Mouse (Mus musculus) MEL (cell line): Measurements from ENCODE around the gene Ghsr. TPM values are rescaled to one million over a fixed set of nuclear protein-coding genes. Genes with fewer than 3 reads are reported as not detected.

ENCODE experiments used
- DNase-seq: peaks from one replicate; pipeline ENCODE4 v3.0.0; 2011; ENCODE audit warnings: low read depth, low spot score
- H3K27ac ChIP-seq: 2 replicates; pipeline ENCODE4 v1.5.1; 2012; ENCODE audit warnings: low read depth, mild to moderate bottlenecking, control low read depth, low read length, moderate library complexity; ENCODE audit not compliant: control insufficient read depth
- H3K27me3 ChIP-seq, 2 experiments: fragments of 150-350 bp in 1 of 2; sonication (generic) in 1 of 2; 2 replicates each; pipeline ENCODE4 v1.6.1; 2012; ENCODE audit warnings: low read length in 2 of 2, mild to moderate bottlenecking in 2 of 2, improper control_type of control experiment in 1 of 2, moderate library complexity in 1 of 2; ENCODE audit not compliant: insufficient read depth in 2 of 2, control insufficient read depth in 1 of 2
- H3K36me3 ChIP-seq, 2 experiments: 2 replicates each; pipeline ENCODE4 v1.6.1; 2012 to 2014; ENCODE audit warnings: low read length in 2 of 2, improper control_type of control experiment in 1 of 2, inconsistent platforms in 1 of 2, mild to moderate bottlenecking in 1 of 2; ENCODE audit not compliant: insufficient read depth in 2 of 2, control insufficient read depth in 1 of 2
- H3K4me1 ChIP-seq, 2 experiments: fragments of 150-350 bp in 1 of 2; sonication (generic) in 1 of 2; 2 replicates each; pipeline ENCODE4 v1.6.1; 2012; ENCODE audit warnings: low read length in 2 of 2, improper control_type of control experiment in 1 of 2, mild to moderate bottlenecking in 1 of 2; ENCODE audit not compliant: insufficient read depth in 2 of 2, control insufficient read depth in 1 of 2
- H3K4me3 ChIP-seq, 2 experiments: fragments of 150-350 bp in 1 of 2; sonication (generic) in 1 of 2; 2 replicates each; pipeline ENCODE4 v1.5.1; 2012; ENCODE audit warnings: low read depth in 2 of 2, low read length in 2 of 2, mild to moderate bottlenecking in 2 of 2, moderate library complexity in 2 of 2, control low read depth in 1 of 2, improper control_type of control experiment in 1 of 2; ENCODE audit not compliant: control insufficient read depth in 1 of 2, insufficient read depth in 1 of 2
- H3K79me2 ChIP-seq: 2 replicates; pipeline ENCODE4 v1.6.1; 2012; ENCODE audit warnings: mild to moderate bottlenecking, low read length, moderate library complexity; ENCODE audit not compliant: control insufficient read depth, poor library complexity, insufficient read depth
- H3K9ac ChIP-seq: 2 replicates; pipeline ENCODE4 v1.6.1; 2012; ENCODE audit warnings: low read depth, mild to moderate bottlenecking, control low read depth, low read length, moderate library complexity; ENCODE audit not compliant: control insufficient read depth, poor library complexity, severe bottlenecking
- H3K9me3 ChIP-seq: fragments of 150-350 bp; sonication (generic); replicated peaks from 2 replicates; pipeline ENCODE4 v1.6.1; 2012; ENCODE audit warnings: mild to moderate bottlenecking, low read length, improper control_type of control experiment, moderate library complexity; ENCODE audit not compliant: insufficient read depth
- CHD2 ChIP-seq: IDR thresholded peaks from 2 replicates; pipeline ENCODE4 v1.6.1; 2011; ENCODE audit warnings: low read length, improper control_type of control experiment
- CTCF ChIP-seq, 3 experiments: IDR thresholded peaks in 2 of 3; conservative IDR thresholded peaks in 1 of 3; 2 replicates each; pipeline ENCODE4 v1.5.1; 2011 to 2012; ENCODE audit warnings: low read length in 3 of 3, low read depth in 2 of 3, mild to moderate bottlenecking in 2 of 3, improper control_type of control experiment in 1 of 3, inconsistent platforms in 1 of 3, mixed read lengths in 1 of 3, moderate library complexity in 1 of 3; ENCODE audit not compliant: control insufficient read depth in 1 of 3, insufficient read depth in 1 of 3, poor library complexity in 1 of 3, severe bottlenecking in 1 of 3
- EP300 ChIP-seq, 2 experiments: IDR thresholded peaks; 2 replicates each; pipeline ENCODE4 v1.6.1; 2011; ENCODE audit warnings: improper control_type of control experiment in 2 of 2, low read length in 2 of 2, low read depth in 1 of 2, mild to moderate bottlenecking in 1 of 2
- ETS1 ChIP-seq: IDR thresholded peaks from 2 replicates; pipeline ENCODE4 v1.6.1; 2012; ENCODE audit warnings: low read depth, mild to moderate bottlenecking, inconsistent platforms, low read length, improper control_type of control experiment, moderate library complexity
- GATA1 ChIP-seq: IDR thresholded peaks from 2 replicates; pipeline ENCODE4 v1.6.1; 2011; ENCODE audit warnings: low read depth, low read length, improper control_type of control experiment
- JUND ChIP-seq: IDR thresholded peaks from 2 replicates; pipeline ENCODE4 v1.6.1; 2011; ENCODE audit warnings: low read depth, mild to moderate bottlenecking, improper control_type of control experiment, low read length
- MAFK ChIP-seq: IDR thresholded peaks from 2 replicates; pipeline ENCODE4 v1.6.1; 2011; ENCODE audit warnings: low read depth, mild to moderate bottlenecking, low read length, improper control_type of control experiment, borderline replicate concordance
- MAX ChIP-seq: IDR thresholded peaks from 2 replicates; pipeline ENCODE4 v1.6.1; 2011; ENCODE audit warnings: low read length, improper control_type of control experiment
- MEF2A ChIP-seq: IDR thresholded peaks from 2 replicates; pipeline ENCODE4 v1.6.1; 2014; ENCODE audit warnings: low read depth, mild to moderate bottlenecking, inconsistent platforms, low read length, improper control_type of control experiment; ENCODE audit not compliant: poor library complexity, insufficient replicate concordance, severe bottlenecking; ENCODE audit errors: extremely low read depth
- MXI1 ChIP-seq: IDR thresholded peaks from 2 replicates; pipeline ENCODE4 v1.6.1; 2011; ENCODE audit warnings: mild to moderate bottlenecking, low read depth, low read length, improper control_type of control experiment
- MYB ChIP-seq: IDR thresholded peaks from 2 replicates; pipeline ENCODE4 v1.6.1; 2011; ENCODE audit warnings: mild to moderate bottlenecking, low read depth, low read length, improper control_type of control experiment
- MYC ChIP-seq: IDR thresholded peaks from 2 replicates; pipeline ENCODE4 v1.6.1; 2011; ENCODE audit warnings: low read depth, mild to moderate bottlenecking, low read length, improper control_type of control experiment, moderate library complexity
- NELFE ChIP-seq: IDR thresholded peaks from 2 replicates; pipeline ENCODE4 v1.6.1; 2011; ENCODE audit warnings: low read depth, low read length, improper control_type of control experiment
- NRF1 ChIP-seq: IDR thresholded peaks from 2 replicates; pipeline ENCODE4 v1.6.1; 2014; ENCODE audit warnings: low read depth, mild to moderate bottlenecking, inconsistent platforms, low read length, improper control_type of control experiment, moderate library complexity; ENCODE audit not compliant: poor library complexity, insufficient read depth, severe bottlenecking
- POLR2A ChIP-seq, 2 experiments: IDR thresholded peaks; 2 replicates each; pipeline ENCODE4 v1.6.1; 2011 to 2012; ENCODE audit warnings: low read length in 2 of 2, mild to moderate bottlenecking in 2 of 2, control low read depth in 1 of 2, improper control_type of control experiment in 1 of 2, low read depth in 1 of 2, moderate library complexity in 1 of 2; ENCODE audit not compliant: control insufficient read depth in 1 of 2, insufficient read depth in 1 of 2, poor library complexity in 1 of 2
- POLR2AphosphoS5 ChIP-seq: IDR thresholded peaks from 2 replicates; pipeline ENCODE4 v1.6.1; 2012; ENCODE audit warnings: low read depth, borderline replicate concordance, mild to moderate bottlenecking, inconsistent platforms, low read length, moderate library complexity, mixed read lengths
- SIN3A ChIP-seq: IDR thresholded peaks from 2 replicates; pipeline ENCODE4 v1.6.1; 2012; ENCODE audit warnings: low read length, improper control_type of control experiment, inconsistent platforms
- SMC3 ChIP-seq: IDR thresholded peaks from 2 replicates; pipeline ENCODE4 v1.6.1; 2011; ENCODE audit warnings: low read depth, low read length, improper control_type of control experiment
- TBP ChIP-seq: IDR thresholded peaks from 2 replicates; pipeline ENCODE4 v1.8.0; 2011; ENCODE audit warnings: low read depth, low read length, improper control_type of control experiment
- TCF12 ChIP-seq: IDR thresholded peaks from 2 replicates; pipeline ENCODE4 v1.6.1; 2014; ENCODE audit warnings: low read depth, mild to moderate bottlenecking, inconsistent platforms, low read length, improper control_type of control experiment, moderate library complexity
- UBTF ChIP-seq: IDR thresholded peaks from 2 replicates; pipeline ENCODE4 v1.6.1; 2012; ENCODE audit warnings: low read depth, mild to moderate bottlenecking, inconsistent platforms, low read length, improper control_type of control experiment, moderate library complexity, borderline replicate concordance; ENCODE audit not compliant: insufficient read depth
- USF1 ChIP-seq: IDR thresholded peaks from 2 replicates; pipeline ENCODE4 v1.6.1; 2014; ENCODE audit warnings: low read depth, mild to moderate bottlenecking, inconsistent platforms, low read length, improper control_type of control experiment, moderate library complexity
- USF2 ChIP-seq, 2 experiments: IDR thresholded peaks; 2 replicates each; pipeline ENCODE4 v1.6.1; 2011 to 2012; ENCODE audit warnings: improper control_type of control experiment in 2 of 2, low read length in 2 of 2, borderline replicate concordance in 1 of 2, inconsistent platforms in 1 of 2, low read depth in 1 of 2, mild to moderate bottlenecking in 1 of 2; ENCODE audit not compliant: insufficient read depth in 1 of 2
- ZKSCAN1 ChIP-seq: IDR thresholded peaks from 2 replicates; pipeline ENCODE4 v1.6.1; 2012; ENCODE audit warnings: low read depth, mild to moderate bottlenecking, inconsistent platforms, low read length, improper control_type of control experiment, moderate library complexity
- ZNF384 ChIP-seq: IDR thresholded peaks from 2 replicates; pipeline ENCODE4 v1.6.1; 2012; ENCODE audit warnings: low read depth, mild to moderate bottlenecking, inconsistent platforms, low read length, improper control_type of control experiment
- polyA plus RNA-seq, 2 experiments: library from polyadenylated mRNA; stranded (reverse) in 1 of 2; unstranded in 1 of 2; fragments of >175 nt in 1 of 2; fragments of >200 nt in 1 of 2; gene quantifications; 2 replicates each; pipeline versions ENCODE4 v1.2.1 to v1.2.4; 2012; ENCODE audit warnings: low replicate concordance in 2 of 2, low read depth in 1 of 2; ENCODE audit not compliant: insufficient read length in 2 of 2, insufficient read depth in 1 of 2, missing spikeins in 1 of 2
- total RNA-seq: library from RNA; depleted of rRNA; stranded (reverse); fragments of 300-350 nt; gene quantifications from 2 replicates; pipeline ENCODE4 v1.2.3, GENCODE M21; 2012

The Ghsr gene
- total and polyA plus RNA-seq, 3 experiments, result not detected

- TF ChIP-seq SMC3 (no peak), CTCF (IDR thresholded peaks at IDR 0.05 in 2 of 3, conservative IDR thresholded peaks at IDR 0.05 in 1 of 3; ENCODE audit: control insufficient read depth in 1 of 3, insufficient read depth in 1 of 3, low read depth in 2 of 3, low read length in 3 of 3, poor library complexity in 1 of 3, severe bottlenecking in 1 of 3) (no peak), MYC (no peak), GATA1 (no peak), MAFK (no peak), TCF12 (no peak), EP300 (IDR thresholded peaks at IDR 0.05; ENCODE audit: low read depth in 1 of 2, low read length in 2 of 2) (no peak), MXI1 (no peak), JUND (no peak), POLR2A (IDR thresholded peaks at IDR 0.05; ENCODE audit: control insufficient read depth in 1 of 2, insufficient read depth in 1 of 2, low read depth in 1 of 2, low read length in 2 of 2, poor library complexity in 1 of 2) (no peak), UBTF (no peak)
- no peaks in the 10 kb centered on the region for H3K27me3 ChIP-seq
These were observed 20.0 kb upstream of the Ghsr start for GRCm38 (mm10) chr3:27351105-27351504.

DNA sequence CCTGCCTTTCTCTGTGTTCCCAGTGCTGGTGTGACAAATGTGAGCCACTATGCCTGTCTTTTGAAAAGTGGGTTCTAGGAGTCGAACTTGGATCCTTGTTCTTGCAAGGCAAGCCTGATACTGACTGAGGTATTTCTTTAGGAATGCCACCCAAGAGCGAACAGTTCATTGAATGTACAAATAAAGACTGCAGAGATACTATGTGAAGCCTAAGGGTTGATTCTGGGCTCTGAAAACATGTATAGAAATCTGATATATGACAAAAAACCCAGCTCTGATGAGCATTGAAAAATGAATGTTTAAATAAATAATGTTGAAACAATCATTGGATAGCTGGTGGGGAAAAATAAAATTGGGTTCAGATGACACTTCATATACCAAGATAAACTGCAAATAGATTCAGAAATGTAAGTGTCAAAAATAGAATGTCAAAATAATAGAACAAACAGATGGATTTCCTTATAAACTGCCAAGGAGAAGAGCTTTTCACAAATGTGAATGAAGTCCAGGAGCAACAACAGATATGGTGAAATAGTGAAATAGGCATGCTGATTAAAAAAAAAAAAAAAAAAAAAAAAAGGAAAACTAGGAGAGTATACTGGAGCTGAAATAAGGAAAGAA lies 11.9 kb upstream of the Ghsr start:
- TF ChIP-seq MEF2A (no peak), ZNF384 (no peak), ZKSCAN1 (no peak), CTCF (IDR thresholded peaks at IDR 0.05 in 2 of 3, conservative IDR thresholded peaks at IDR 0.05 in 1 of 3; ENCODE audit: control insufficient read depth in 1 of 3, insufficient read depth in 1 of 3, low read depth in 2 of 3, low read length in 3 of 3, poor library complexity in 1 of 3, severe bottlenecking in 1 of 3) (no peak), ETS1 (no peak), MAX (no peak), CHD2 (no peak), NRF1 (no peak), MAFK (no peak), EP300 (IDR thresholded peaks at IDR 0.05; ENCODE audit: low read depth in 1 of 2, low read length in 2 of 2) (no peak), USF1 (no peak), SIN3A (no peak), NELFE (no peak), GATA1 (no peak), TBP (no peak), USF2 (IDR thresholded peaks at IDR 0.05; ENCODE audit: borderline replicate concordance in 1 of 2, insufficient read depth in 1 of 2, low read depth in 1 of 2, low read length in 2 of 2) (no peak), MYB (no peak), JUND (no peak), POLR2A (IDR thresholded peaks at IDR 0.05; ENCODE audit: control insufficient read depth in 1 of 2, insufficient read depth in 1 of 2, low read depth in 1 of 2, low read length in 2 of 2, poor library complexity in 1 of 2) (no peak), POLR2AphosphoS5 (no peak)
- no peaks in the 10 kb centered on the region for H3K36me3 ChIP-seq
- H3K9ac ChIP-seq, result no peak overlapping the region
- no peaks in the 10 kb centered on the region for H3K4me1 ChIP-seq
- no peak for DNase-seq
- no peaks in the 10 kb centered on the region for H3K9me3 ChIP-seq
- no peaks in the 10 kb centered on the region for H3K27me3 ChIP-seq
- H3K4me3 ChIP-seq, result no peak overlapping the region
- no peak overlapping the region for H3K27ac ChIP-seq
- no peaks in the 10 kb centered on the region for H3K79me2 ChIP-seq

More at GRCm38 (mm10) chr3:27351105-27351504, 20.0 kb upstream of the Ghsr start:
- Histone ChIP-seq H3K4me1 (no peaks in the 10 kb centered on the region), H3K36me3 (no peaks in the 10 kb centered on the region), H3K9me3 (no peaks in the 10 kb centered on the region), H3K4me3 (no peak overlapping the region), H3K27ac (no peak overlapping the region), H3K9ac (no peak overlapping the region), H3K79me2 (no peaks in the 10 kb centered on the region)
- DNase-seq, result no peak
